9 mouse cellular contexts compared by ENCODE assay signal in genomic region chr1:14503881-14504742, GRCm38 (mm10).
DNase-seq lines count a peak whose midpoint lies in the region; ATAC-seq and TF ChIP-seq lines count a peak whose summit lies in the region.
"Had no signal": no experiment of that assay in that cellular context is flagged by ENCODE, and none has a peak within 500 bp of the region (broad histone marks: within the 10 kb centered on the region; RNA-seq: fewer than 3 reads in every experiment).

No protein-coding gene starts in this region.

- WGBS in heart, embryonic 13.5 days: 7% methylated on average over 17 of the region's 17 CpGs
- WGBS in stomach, embryonic 16.5 days: 9% methylated on average over 17 of the region's 17 CpGs
- 11% methylated on average over 17 of the region's 17 CpGs for WGBS in stomach, postnatal 0 days
- 6% methylated on average over 17 of the region's 17 CpGs for WGBS in hindbrain, embryonic 14.5 days

- no peak overlapping the region for H3K27ac ChIP-seq in heart, embryonic 13.5 days (replicated peaks)
- H3K27ac ChIP-seq in stomach, embryonic 16.5 days (ENCODE audit: low read length): no peak overlapping the region
- H3K27ac ChIP-seq in stomach, postnatal 0 days (replicated peaks): no peak overlapping the region
- H3K27ac ChIP-seq in hindbrain, embryonic 14.5 days: no peak overlapping the region

- no peaks in the 10 kb centered on the region for H3K36me3 ChIP-seq in heart, embryonic 13.5 days
- no peaks in the 10 kb centered on the region for H3K36me3 ChIP-seq in stomach, embryonic 16.5 days (ENCODE audit: control insufficient read depth, insufficient read depth, low read length)
- no peaks in the 10 kb centered on the region for H3K36me3 ChIP-seq in stomach, postnatal 0 days (ENCODE audit: control insufficient read depth, insufficient read depth, low read length)
- no peaks in the 10 kb centered on the region for H3K36me3 ChIP-seq in hindbrain, embryonic 14.5 days (replicated peaks; ENCODE audit: control insufficient read depth, insufficient read depth)

- H3K4me1 ChIP-seq in heart, embryonic 13.5 days: peaks cover 30% of the 10 kb centered on the region
- peaks cover 7% of the 10 kb centered on the region; the same call in 1 of the 2 replicates for H3K4me1 ChIP-seq in stomach, embryonic 16.5 days (ENCODE audit: control insufficient read depth, insufficient read depth, low read length)
- H3K4me1 ChIP-seq in stomach, postnatal 0 days (replicated peaks; ENCODE audit: control insufficient read depth, insufficient read depth): peaks cover 6% of the 10 kb centered on the region; the same call in 1 of the 2 replicates
- peaks cover 14% of the 10 kb centered on the region for H3K4me1 ChIP-seq in hindbrain, embryonic 14.5 days (replicated peaks; ENCODE audit: control insufficient read depth, insufficient read depth, low read length)

- H3K9me3 ChIP-seq in heart, embryonic 13.5 days: no peaks in the 10 kb centered on the region
- no peaks in the 10 kb centered on the region for H3K9me3 ChIP-seq in stomach, embryonic 16.5 days (replicated peaks; ENCODE audit: control insufficient read depth, low read length)
- no peaks in the 10 kb centered on the region for H3K9me3 ChIP-seq in stomach, postnatal 0 days (ENCODE audit: control insufficient read depth, low read length)
- no peaks in the 10 kb centered on the region for H3K9me3 ChIP-seq in hindbrain, embryonic 14.5 days (ENCODE audit: control insufficient read depth, low read length)

- peak overlapping the region; percentile 53 for H3K4me2 ChIP-seq in heart, embryonic 13.5 days
- 0 out of 2 replicates have a peak overlapping the region, but pooled peaks have one; percentile 4 for H3K4me2 ChIP-seq in stomach, embryonic 16.5 days (ENCODE audit: low read depth, low read length)
- no peak overlapping the region for H3K4me2 ChIP-seq in stomach, postnatal 0 days (replicated peaks; ENCODE audit: low read depth)
- H3K4me2 ChIP-seq in hindbrain, embryonic 14.5 days (replicated peaks): peak overlapping the region; percentile 35

- DNase-seq in heart, adult 11 months: no peak
- no peak for DNase-seq in stomach, postnatal 0 days (ENCODE audit: low spot score)
- DNase-seq in hindbrain, embryonic 14.5 days (ENCODE audit: low spot score): no peak
- no peak for DNase-seq in testis, postnatal 14 days (ENCODE audit: low spot score)
- no peak for DNase-seq in layer of hippocampus, adult 18-20 months (ENCODE audit: low spot score in 2 of 2)
- no peak for DNase-seq in right cerebral cortex, postnatal 14 days
- DNase-seq: thymus, adult 2 months had no signal

- ATAC-seq in heart, embryonic 13.5 days (ENCODE audit: extremely low read depth, insufficient number of reproducible peaks, low FRiP score, low TSS enrichment): no peak
- no peak for ATAC-seq in stomach, embryonic 16.5 days (ENCODE audit: insufficient read depth, low FRiP score)
- ATAC-seq in stomach, postnatal 0 days (ENCODE audit: low FRiP score, low TSS enrichment): no peak
- no peak for ATAC-seq in hindbrain, embryonic 14.5 days (ENCODE audit: low FRiP score)

- TF ChIP-seq EP300 in stomach, postnatal 0 days (optimal IDR thresholded peaks at IDR 0.05): no peak

- TF ChIP-seq CTCF in stomach, postnatal 0 days (IDR thresholded peaks at IDR 0.05; ENCODE audit: low read depth): no peak

- peaks cover 74% of the 10 kb centered on the region for H3K27me3 ChIP-seq in heart, embryonic 13.5 days (replicated peaks)
- peaks cover 37% of the 10 kb centered on the region for H3K27me3 ChIP-seq in stomach, embryonic 16.5 days (ENCODE audit: control insufficient read depth, insufficient read depth, low read length)
- peaks cover 14% of the 10 kb centered on the region for H3K27me3 ChIP-seq in stomach, postnatal 0 days (ENCODE audit: control insufficient read depth, insufficient read depth, low read length)
- H3K27me3 ChIP-seq in hindbrain, embryonic 14.5 days (ENCODE audit: control insufficient read depth, insufficient read depth, low read length): peaks cover 67% of the 10 kb centered on the region

- no peak overlapping the region for H3K9ac ChIP-seq in heart, embryonic 13.5 days
- no peak overlapping the region for H3K9ac ChIP-seq in stomach, embryonic 16.5 days (ENCODE audit: low read length)
- no peak overlapping the region for H3K9ac ChIP-seq in stomach, postnatal 0 days (ENCODE audit: low read length)
- H3K9ac ChIP-seq in hindbrain, embryonic 14.5 days: no peak overlapping the region

- H3K4me3 ChIP-seq in heart, embryonic 13.5 days: peak overlapping the region; percentile 32
- no peak overlapping the region for H3K4me3 ChIP-seq in stomach, embryonic 16.5 days (replicated peaks; ENCODE audit: low read length)
- no peak overlapping the region for H3K4me3 ChIP-seq in stomach, postnatal 0 days (ENCODE audit: low read depth, low read length)
- no peak overlapping the region for H3K4me3 ChIP-seq in hindbrain, embryonic 14.5 days (replicated peaks; ENCODE audit: low read length)
